Mouse (Mus musculus) inflammation-experienced regulatory T-cells (primary cell): ENCODE data around the gene Ric1. TPM values are rescaled to one million over a fixed set of nuclear protein-coding genes. Genes with fewer than 3 reads are reported as not detected.

Experiments
- polyA plus RNA-seq, 2 experiments: library from polyadenylated mRNA; unstranded; fragments of 100-300 nt; shearing (Covaris generic); gene quantifications; one replicate each; pipeline ENCODE4 v1.2.1; 2017

The Ric1 gene
- polyA plus RNA-seq: 1 to 10 TPM; 8.6 to 9.4 TPM

GRCm38 (mm10) chr19:29521637-29522435 is at the start of gene Ric1:
Gene Ric1 (plus strand): TSS chr19:29522282.

GRCm38 (mm10) chr19:29647651-29648549 is 125.8 kb downstream of the Ric1 start, which contains the start of gene Ermp1:
Gene Ermp1 (minus strand): TSS chr19:29648415.

Other genes starting within 250 kb of the Ric1 start
- 10 to 100 TPM; 15.6 to 24.1 TPM for gene Insl6, start 196.9 kb upstream of the Ric1 start, polyA plus RNA-seq
- under 1 TPM; 0.07 to 0.13 TPM for gene Rln1, start 187.6 kb upstream of the Ric1 start, polyA plus RNA-seq
- gene Plgrkt, start 154.9 kb upstream of the Ric1 start, polyA plus RNA-seq: 100 to 1,000 TPM; 267 to 277 TPM
- gene Cd274, start 154.8 kb upstream of the Ric1 start, polyA plus RNA-seq: 10 to 100 TPM; 40.5 to 51.2 TPM
- gene Pdcd1lg2, start 111.4 kb upstream of the Ric1 start, polyA plus RNA-seq: 10 to 100 TPM; 13.1 to 24.8 TPM
- 10 to 100 TPM; 33.9 to 47.5 TPM for gene Ermp1, start 126.1 kb downstream of the Ric1 start, polyA plus RNA-seq
- under 1 TPM; 0.35 to 0.69 TPM for gene Mlana, start 175.5 kb downstream of the Ric1 start, polyA plus RNA-seq